Mouse (Mus musculus): ENCODE measurements around the gene Ptprh.

DNA sequence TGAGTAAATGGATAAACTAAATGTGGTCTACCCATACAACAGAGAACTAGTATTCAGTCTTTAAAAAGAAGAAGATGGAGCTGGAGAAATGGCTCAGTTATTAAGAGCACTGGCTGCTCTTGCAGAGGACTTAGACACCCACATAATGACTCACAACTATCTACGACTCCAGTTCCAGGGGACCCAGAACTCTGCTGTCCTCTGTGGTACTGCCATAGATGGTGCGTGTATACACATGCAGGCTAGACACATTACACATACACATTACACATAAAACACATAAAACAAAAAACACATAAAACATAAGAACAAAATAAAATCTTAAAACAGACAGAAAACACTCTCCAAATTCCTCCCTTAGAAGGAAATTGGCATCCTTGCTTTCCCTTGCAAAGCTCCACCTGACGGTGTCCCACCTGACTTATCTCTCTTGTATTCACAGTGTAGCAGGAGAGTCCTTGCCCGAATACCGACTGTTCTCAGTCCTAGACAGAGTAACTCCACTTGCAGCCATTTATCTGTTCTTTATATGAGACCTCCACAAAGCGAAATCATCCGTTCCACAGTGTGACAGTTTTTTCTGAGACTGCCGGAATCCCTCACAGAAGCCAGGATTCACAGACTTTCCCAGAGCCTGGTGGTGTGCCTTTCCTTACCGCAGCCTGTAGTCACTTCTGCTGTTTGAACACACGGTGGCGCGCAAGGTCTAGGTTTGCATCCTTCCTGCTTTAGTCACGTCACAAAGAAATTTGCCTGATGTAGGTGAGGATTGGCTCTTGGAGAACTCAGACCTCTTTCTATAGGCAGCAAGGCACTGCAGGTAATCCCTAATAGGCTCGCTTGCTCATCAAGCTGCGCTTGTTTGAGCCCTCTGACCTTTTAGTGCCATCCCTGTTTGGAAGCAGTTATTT is 47.3 kb downstream of the Ptprh start:
- peak; percentile 97 for TF ChIP-seq CTCF (IDR thresholded peaks at IDR 0.05; ENCODE audit: low read depth)
- no peak for TF ChIP-seq EP300 (IDR thresholded peaks at IDR 0.05; ENCODE audit: low read depth)

Data from liver, postnatal 0 days (tissue).